Mouse (Mus musculus): Measurements from ENCODE around the gene Efna2. TPM values are rescaled to one million over a fixed set of nuclear protein-coding genes. Genes with fewer than 3 reads are reported as not detected.
A peak's percentile ranks its signal among the peaks of the same experiment; 100 is the strongest.

The Efna2 gene
- total and polyA plus RNA-seq, 3 experiments: 0.23 to 1.5 (median 0.86) TPM

- Histone ChIP-seq H3K4me1 (ENCODE audit: control insufficient read depth in 1 of 2, insufficient read depth in 2 of 2) (peaks cover 31 to 52% of the 10 kb centered on the region in 2 experiments), H3K9me3 (replicated peaks; ENCODE audit: low read length) (no peaks in the 10 kb centered on the region), H3K79me2 (replicated peaks; ENCODE audit: control insufficient read depth, extremely low read depth, insufficient read depth, poor library complexity, severe bottlenecking) (peaks cover 26% of the 10 kb centered on the region), H3K27me3 (replicated peaks) (no peaks in the 10 kb centered on the region), H3K9ac (ENCODE audit: insufficient read depth, low read depth) (no peak overlapping the region), H3K4me2 (ENCODE audit: insufficient read depth, low read depth, poor library complexity, severe bottlenecking) (no peak overlapping the region), H3K27ac (ENCODE audit: insufficient read depth, low read depth) (peak overlapping the region; percentile 59; the same call in 1 of the 2 replicates), H3K4me3 (replicated peaks in 1 of 3; ENCODE audit: low read depth in 2 of 3, low read length in 2 of 3, poor library complexity in 1 of 3) (no peak overlapping the region), H3K36me3 (replicated peaks in 1 of 2; ENCODE audit: control insufficient read depth in 1 of 2, insufficient read depth in 1 of 2, low read length in 1 of 2) (peaks cover 33 to 45% of the 10 kb centered on the region in 2 experiments)
- no peak for DNase-seq (ENCODE audit: extremely low read depth)
- TF ChIP-seq NELFE (IDR thresholded peaks at IDR 0.05; ENCODE audit: low read depth, low read length) (no peak), MAFK (IDR thresholded peaks at IDR 0.05; ENCODE audit: insufficient replicate concordance, low read length) (no peak), USF1 (IDR thresholded peaks at IDR 0.05; ENCODE audit: low read depth, low read length) (no peak), POLR2AphosphoS2 (IDR thresholded peaks at IDR 0.05; ENCODE audit: low read depth, low read length) (0 out of 2 replicates have a peak, but pooled peaks have one; percentile 28), GABPA (IDR thresholded peaks at IDR 0.05; ENCODE audit: insufficient replicate concordance, low read depth, low read length) (no peak)
- dilution Hi-C loops (cut with MboI; ENCODE audit: extremely low pct_ligation_motif_present, extremely low pct_unique_long_range_greater_than_20kb, low sequenced_read_pairs) (no loop called here), in situ Hi-C loops (cut with MboI; ENCODE audit: low pct_ligation_motif_present, low pct_unique_long_range_greater_than_20kb, low sequenced_read_pairs) (no loop called here)
Measured at GRCm38 (mm10) chr10:80146568-80147011, 32.7 kb upstream of the Efna2 start.

DNA sequence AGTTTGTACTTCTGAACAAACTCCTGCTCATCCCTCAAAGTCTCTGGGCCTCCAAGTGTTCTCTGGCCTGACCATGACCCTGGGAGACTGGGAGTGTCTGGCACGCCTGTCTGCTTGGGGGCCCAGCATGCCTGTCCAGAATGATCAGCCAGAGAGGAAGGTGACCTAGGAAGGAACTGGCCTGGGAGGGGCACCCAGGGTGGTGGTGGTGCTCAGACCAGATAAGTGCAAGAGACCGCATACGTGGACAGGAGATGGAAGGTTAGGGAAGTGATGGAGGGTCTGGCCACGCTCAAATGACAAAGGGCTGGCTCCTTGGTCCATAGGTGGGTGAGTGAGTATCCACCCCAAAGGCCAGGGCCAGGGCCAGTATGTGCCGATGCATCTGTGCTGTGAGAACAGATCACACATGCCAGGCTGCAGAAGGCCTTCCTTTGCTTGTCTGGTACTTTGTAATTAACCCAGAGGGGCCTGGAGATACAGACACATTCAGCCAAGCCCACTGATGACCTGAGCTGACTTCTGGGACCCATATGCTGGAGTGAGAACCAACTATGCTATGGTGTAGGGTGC, 32.0 kb upstream of the Efna2 start:
- in situ Hi-C loops (cut with MboI; ENCODE audit: low pct_ligation_motif_present, low pct_unique_long_range_greater_than_20kb, low sequenced_read_pairs): no loop called here
- DNase-seq (ENCODE audit: extremely low read depth): no peak

GRCm38 (mm10) chr10:80147719-80148601, 31.3 kb upstream of the Efna2 start, which contains the start of gene Midn:
Midn (plus strand) TSS chr10:80148272.
- Histone ChIP-seq H3K36me3 (replicated peaks in 1 of 2; ENCODE audit: control insufficient read depth in 1 of 2, insufficient read depth in 1 of 2, low read length in 1 of 2) (peaks cover 33 to 46% of the 10 kb centered on the region in 2 experiments), H3K4me3 (replicated peaks in 1 of 3; ENCODE audit: low read depth in 2 of 3, low read length in 2 of 3, poor library complexity in 1 of 3) (peak within 1 kb of the TSS; percentile 78 to 91 (median 81)), H3K9ac (ENCODE audit: insufficient read depth, low read depth) (peak within 1 kb of the TSS; percentile 64), H3K9me3 (replicated peaks; ENCODE audit: low read length) (no peaks in the 10 kb centered on the region), H3K27me3 (replicated peaks) (no peaks in the 10 kb centered on the region), H3K79me2 (replicated peaks; ENCODE audit: control insufficient read depth, extremely low read depth, insufficient read depth, poor library complexity, severe bottlenecking) (peaks cover 19% of the 10 kb centered on the region), H3K4me1 (ENCODE audit: control insufficient read depth in 1 of 2, insufficient read depth in 2 of 2) (peaks cover 31 to 50% of the 10 kb centered on the region in 2 experiments), H3K4me2 (ENCODE audit: insufficient read depth, low read depth, poor library complexity, severe bottlenecking) (peak within 1 kb of the TSS; percentile 63), H3K27ac (ENCODE audit: insufficient read depth, low read depth) (peak within 1 kb of the TSS; percentile 59)
- DNase-seq (ENCODE audit: extremely low read depth): no peak
- dilution Hi-C loops (cut with MboI; ENCODE audit: extremely low pct_ligation_motif_present, extremely low pct_unique_long_range_greater_than_20kb, low sequenced_read_pairs): no loop called here
- in situ Hi-C loops (cut with MboI; ENCODE audit: low pct_ligation_motif_present, low pct_unique_long_range_greater_than_20kb, low sequenced_read_pairs): no loop called here
- TF ChIP-seq TCF12 (IDR thresholded peaks at IDR 0.05; ENCODE audit: low read depth, low read length) (no peak), MAZ (IDR thresholded peaks at IDR 0.05; ENCODE audit: low read depth, low read length) (peak; percentile 72; the same call in 1 of the 2 replicates), JUND (conservative IDR thresholded peaks at IDR 0.05; ENCODE audit: low read depth, low read length) (no peak), ELF1 (IDR thresholded peaks at IDR 0.05; ENCODE audit: low read depth, low read length) (peak; percentile 64), TBP (conservative IDR thresholded peaks at IDR 0.05; ENCODE audit: low read depth, low read length) (0 out of 2 replicates have a peak, but pooled peaks have one; percentile 30), MXI1 (IDR thresholded peaks at IDR 0.05; ENCODE audit: low read depth, low read length) (no peak; the same call in none of the 2 replicates), ETS1 (conservative IDR thresholded peaks at IDR 0.05; ENCODE audit: low read depth, low read length) (no peak), SMC3 (IDR thresholded peaks at IDR 0.05; ENCODE audit: low read depth, low read length) (peak; percentile 7; the same call in 1 of the 2 replicates), CTCF (conservative IDR thresholded peaks at IDR 0.05 in 1 of 2, IDR thresholded peaks at IDR 0.05 in 1 of 2; ENCODE audit: low read depth in 2 of 2, low read length in 2 of 2) (peak in 1 of 2 experiments; percentile 64; a peak in 2 of 4 replicates), NELFE (IDR thresholded peaks at IDR 0.05; ENCODE audit: low read depth, low read length) (peak; percentile 86), EP300 (IDR thresholded peaks at IDR 0.05; ENCODE audit: low read length) (no peak), KAT2A (IDR thresholded peaks at IDR 0.05; ENCODE audit: insufficient replicate concordance, low read length) (no peak), POLR2A (IDR thresholded peaks at IDR 0.05; ENCODE audit: low read depth, low read length) (peak; percentile 94), ZMIZ1 (IDR thresholded peaks at IDR 0.05; ENCODE audit: low read depth, low read length) (peak; percentile 77; the same call in 1 of the 2 replicates), PAX5 (IDR thresholded peaks at IDR 0.05; ENCODE audit: low read length) (no peak)

More for the DNA sequence above, 32.0 kb upstream of the Efna2 start:
- Histone ChIP-seq H3K27ac (ENCODE audit: insufficient read depth, low read depth) (peak overlapping the region; percentile 59), H3K9me3 (replicated peaks; ENCODE audit: low read length) (no peaks in the 10 kb centered on the region), H3K4me3 (replicated peaks in 1 of 3; ENCODE audit: low read depth in 2 of 3, low read length in 2 of 3, poor library complexity in 1 of 3) (peak overlapping the region in 1 of 3 experiments; percentile 78), H3K4me1 (ENCODE audit: control insufficient read depth in 1 of 2, insufficient read depth in 2 of 2) (peaks cover 31 to 52% of the 10 kb centered on the region in 2 experiments), H3K27me3 (replicated peaks) (no peaks in the 10 kb centered on the region), H3K9ac (ENCODE audit: insufficient read depth, low read depth) (no peak overlapping the region), H3K4me2 (ENCODE audit: insufficient read depth, low read depth, poor library complexity, severe bottlenecking) (no peak overlapping the region), H3K79me2 (replicated peaks; ENCODE audit: control insufficient read depth, extremely low read depth, insufficient read depth, poor library complexity, severe bottlenecking) (peaks cover 26% of the 10 kb centered on the region), H3K36me3 (replicated peaks in 1 of 2; ENCODE audit: control insufficient read depth in 1 of 2, insufficient read depth in 1 of 2, low read length in 1 of 2) (peaks cover 33 to 45% of the 10 kb centered on the region in 2 experiments)
- dilution Hi-C loops (cut with MboI; ENCODE audit: extremely low pct_ligation_motif_present, extremely low pct_unique_long_range_greater_than_20kb, low sequenced_read_pairs): no loop called here
- TF ChIP-seq USF1 (IDR thresholded peaks at IDR 0.05; ENCODE audit: low read depth, low read length): no peak
- no peak for TF ChIP-seq CHD2 (IDR thresholded peaks at IDR 0.05; ENCODE audit: low read length)
- TF ChIP-seq JUN (IDR thresholded peaks at IDR 0.05; ENCODE audit: insufficient read depth, low read depth, low read length): no peak
- TF ChIP-seq SMC3 (IDR thresholded peaks at IDR 0.05; ENCODE audit: low read depth, low read length): no peak
- TF ChIP-seq ZKSCAN1 (IDR thresholded peaks at IDR 0.05; ENCODE audit: borderline replicate concordance, low read depth, low read length): no peak
- TF ChIP-seq USF2 (conservative IDR thresholded peaks at IDR 0.05; ENCODE audit: low read depth, low read length): no peak
- TF ChIP-seq MAX (IDR thresholded peaks at IDR 0.05; ENCODE audit: low read length): no peak
- no peak for TF ChIP-seq IRF4 (IDR thresholded peaks at IDR 0.05; ENCODE audit: low read depth, low read length)
- TF ChIP-seq MAZ (IDR thresholded peaks at IDR 0.05; ENCODE audit: low read depth, low read length): no peak
- TF ChIP-seq POLR2A (IDR thresholded peaks at IDR 0.05; ENCODE audit: low read depth, low read length): no peak
- TF ChIP-seq ETS1 (conservative IDR thresholded peaks at IDR 0.05; ENCODE audit: low read depth, low read length): no peak

All from CH12.LX (cell line).